Mouse (Mus musculus): ENCODE measurements around the gene Stum.

GRCm38 (mm10) chr1:180481956-180482355 is 1.3 kb downstream of the Stum start:
- TF ChIP-seq TAL1 (IDR thresholded peaks at IDR 0.05; ENCODE audit: low read length) (no peak), GATA1 (IDR thresholded peaks at IDR 0.05; ENCODE audit: low read length) (no peak)
